Mouse (Mus musculus) limb, embryonic 10.5 days (tissue): ENCODE data around the gene Stat3. TPM values are rescaled to one million over a fixed set of nuclear protein-coding genes. Genes with fewer than 3 reads are reported as not detected.
A peak's percentile ranks its signal among the peaks of the same experiment; 100 is the strongest.

Experiments used
- DNase-seq: peaks from one replicate; pipeline ENCODE4 v3.0.0-alpha.2; 2017; ENCODE audit warnings: low spot score
- H3K27ac ChIP-seq: fragments of 300-500 bp; sonication (generic); 2 replicates; pipeline ENCODE4 v1.5.1; 2016; ENCODE audit warnings: mild to moderate bottlenecking
- H3K27me3 ChIP-seq: fragments of 300-500 bp; sonication (generic); 2 replicates; pipeline ENCODE4 v1.6.1; 2016; ENCODE audit warnings: low read depth, mild to moderate bottlenecking; ENCODE audit not compliant: poor library complexity, severe bottlenecking
- H3K36me3 ChIP-seq: fragments of 300-500 bp; sonication (generic); 2 replicates; pipeline ENCODE4 v1.6.1; 2016; ENCODE audit warnings: mild to moderate bottlenecking, moderate library complexity
- H3K4me1 ChIP-seq: fragments of 300-500 bp; sonication (generic); 2 replicates; pipeline ENCODE4 v1.6.1; 2016
- H3K4me3 ChIP-seq: fragments of 300-500 bp; sonication (generic); 2 replicates; pipeline ENCODE4 v1.5.1; 2016; ENCODE audit warnings: mild to moderate bottlenecking, moderate library complexity
- H3K9me3 ChIP-seq: fragments of 300-500 bp; sonication (generic); replicated peaks from 2 replicates; pipeline ENCODE4 v1.6.1; 2016; ENCODE audit warnings: mild to moderate bottlenecking
- WGBS: fragments of 180-500 bp; shearing (Covaris S2); methylation state at CpG from one replicate; pipeline ENCODE4 v1.1.7; 2016; 5-methylcytosine and 5-hydroxymethylcytosine counted together
- polyA plus RNA-seq: library from polyadenylated mRNA; unstranded; fragments of >200 nt; fragmentation: Nextera tagmentation; extraction: Ambion mirVana; gene quantifications from 2 replicates; pipeline ENCODE4 v1.2.1, GENCODE M21; 2016

Stat3 gene
- polyA plus RNA-seq, 1 experiment from 2014 or later, result 30.2 TPM

DNA sequence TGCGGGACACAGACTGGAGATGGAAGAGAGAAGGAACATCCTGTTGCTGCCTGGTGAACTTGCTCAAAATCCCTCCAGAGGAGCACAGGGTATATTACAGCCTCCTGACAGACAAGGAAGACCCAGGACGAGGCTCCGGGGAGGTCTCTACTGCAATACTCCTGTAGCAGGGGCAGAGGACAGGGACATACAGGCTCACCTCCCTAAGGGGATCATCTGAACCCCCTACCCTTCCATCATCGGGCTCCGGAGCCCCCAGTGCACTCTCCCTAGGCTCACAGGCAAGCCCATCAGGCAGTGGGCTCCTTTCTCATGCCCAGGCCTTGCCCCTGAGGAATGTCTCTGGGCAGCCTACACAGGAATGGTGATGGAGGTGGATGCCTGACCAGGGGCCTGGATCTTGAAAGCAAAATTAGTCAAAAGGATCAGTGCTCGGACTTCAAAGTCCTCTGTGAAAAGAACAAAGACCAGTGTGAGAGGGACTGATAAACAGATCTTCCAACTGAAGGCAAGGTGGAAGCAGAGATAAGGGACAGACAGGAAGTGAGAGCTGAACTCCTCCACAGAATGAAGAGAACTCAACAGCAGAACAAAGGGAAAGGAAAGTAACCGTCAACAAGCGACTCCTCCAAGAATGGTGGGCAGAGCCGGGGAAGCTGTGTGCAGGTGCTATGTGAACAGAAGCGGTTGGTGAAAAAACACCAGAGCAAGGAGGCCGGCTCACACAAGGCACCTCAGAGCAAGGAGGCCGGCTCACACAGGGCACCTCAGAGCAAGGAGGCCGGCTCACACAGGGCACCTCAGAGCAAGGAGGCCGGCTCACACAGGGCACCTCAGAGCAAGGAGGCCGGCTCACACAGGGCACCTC, 47.9 kb downstream of the Stat3 start:
- no peak for DNase-seq
- Histone ChIP-seq H3K27ac (peak overlapping the region; percentile 46; the same call in 1 of the 2 replicates), H3K9me3 (no peaks in the 10 kb centered on the region), H3K4me3 (no peak overlapping the region), H3K36me3 (peaks cover 33% of the 10 kb centered on the region; the same call in 1 of the 2 replicates), H3K27me3 (no peaks in the 10 kb centered on the region), H3K4me1 (0 out of 2 replicates have a peak, but pooled peaks cover 4% of the 10 kb centered on the region)
- WGBS, result 61% methylated on average over 15 of the region's 15 CpGs

DNA sequence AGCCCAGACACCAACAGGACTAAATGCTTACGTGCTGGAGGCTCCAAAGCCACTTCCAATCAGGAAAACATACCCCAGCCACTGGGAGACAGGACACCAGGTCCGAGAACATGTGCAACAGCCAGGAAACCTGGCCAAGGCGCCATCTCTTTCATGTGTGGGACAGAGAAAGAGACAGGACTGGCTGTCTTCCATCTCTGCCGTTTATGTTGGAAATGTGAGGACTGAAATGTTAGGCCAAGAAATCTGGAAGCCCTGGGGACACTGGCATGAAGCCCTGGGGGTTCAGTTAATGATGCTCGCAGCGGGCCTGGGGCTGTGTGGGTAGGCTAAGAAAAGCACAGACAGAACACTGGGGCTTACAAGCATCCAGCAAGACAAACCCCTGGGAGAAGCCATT, 48.9 kb downstream of the Stat3 start:
- no peak for DNase-seq
- Histone ChIP-seq H3K36me3 (peaks cover 35% of the 10 kb centered on the region; the same call in 1 of the 2 replicates), H3K9me3 (no peaks in the 10 kb centered on the region), H3K4me1 (0 out of 2 replicates have a peak, but pooled peaks cover 6% of the 10 kb centered on the region), H3K27ac (no peak overlapping the region), H3K27me3 (no peaks in the 10 kb centered on the region), H3K4me3 (no peak overlapping the region)
- 93% methylated on average over 6 of the region's 6 CpGs for WGBS

DNA sequence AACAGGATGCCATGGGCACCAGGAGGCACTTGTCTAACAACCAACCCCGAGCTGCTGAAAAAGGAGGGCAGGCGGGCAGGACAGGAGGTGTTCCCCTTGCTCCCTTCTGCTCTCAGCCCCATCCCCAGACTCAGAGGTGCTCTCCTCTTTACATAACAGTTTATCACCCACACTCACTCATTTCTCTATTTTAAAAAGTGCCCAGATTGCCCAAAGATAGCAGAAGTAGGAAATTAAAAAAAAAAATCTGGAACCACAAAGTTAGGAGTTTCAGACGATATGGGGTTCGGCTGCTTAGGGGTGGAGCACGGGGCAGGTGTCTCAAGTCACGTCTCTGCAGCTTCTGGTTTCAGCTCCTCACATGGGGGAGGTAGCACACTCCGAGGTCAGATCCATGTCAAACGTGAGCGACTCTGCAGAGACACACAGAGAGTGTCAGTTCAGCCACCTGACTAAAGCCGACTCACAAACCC, 51.0 kb downstream of the Stat3 start:
- Histone ChIP-seq H3K27ac (no peak overlapping the region), H3K27me3 (no peaks in the 10 kb centered on the region), H3K9me3 (no peaks in the 10 kb centered on the region), H3K4me3 (no peak overlapping the region), H3K4me1 (0 out of 2 replicates have a peak, but pooled peaks cover 6% of the 10 kb centered on the region), H3K36me3 (peaks cover 31% of the 10 kb centered on the region; the same call in 1 of the 2 replicates)
- WGBS, result 61% methylated on average over 10 of the region's 10 CpGs
- no peak for DNase-seq

- H3K27ac ChIP-seq, result no peak overlapping the region
- 0 out of 2 replicates have a peak, but pooled peaks cover 6% of the 10 kb centered on the region for H3K4me1 ChIP-seq
- peaks cover 29% of the 10 kb centered on the region; the same call in 1 of the 2 replicates for H3K36me3 ChIP-seq
- DNase-seq, result no peak
- no peaks in the 10 kb centered on the region for H3K27me3 ChIP-seq
- WGBS, result 80% methylated on average over 3 of the region's 3 CpGs
- H3K9me3 ChIP-seq, result no peaks in the 10 kb centered on the region
- H3K4me3 ChIP-seq, result no peak overlapping the region
Observed at GRCm38 (mm10) chr11:100887764-100888163, 51.6 kb downstream of the Stat3 start.

DNA sequence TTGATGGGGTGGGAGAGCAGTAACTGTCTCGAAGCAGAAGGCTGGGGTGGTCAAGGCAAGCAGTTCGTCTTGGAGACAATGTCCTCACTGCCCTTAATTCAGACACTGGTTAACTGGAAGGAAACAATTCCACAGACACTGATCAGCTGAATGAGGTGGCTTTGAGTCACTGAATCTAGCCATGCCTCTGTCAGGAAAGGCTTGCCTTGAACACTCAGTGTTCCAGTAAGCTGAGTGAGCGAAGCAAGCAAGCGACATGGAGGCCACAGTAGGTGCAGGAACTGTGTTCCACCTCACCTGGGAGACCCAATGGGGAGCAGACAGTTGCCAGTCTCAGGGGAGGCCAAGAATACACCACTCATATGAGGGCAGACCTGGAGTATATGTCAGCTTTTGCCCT, 52.1 kb downstream of the Stat3 start:
- Histone ChIP-seq H3K4me1 (0 out of 2 replicates have a peak, but pooled peaks cover 6% of the 10 kb centered on the region), H3K36me3 (peaks cover 25% of the 10 kb centered on the region; the same call in 1 of the 2 replicates), H3K27me3 (no peaks in the 10 kb centered on the region), H3K4me3 (no peak overlapping the region), H3K27ac (no peak overlapping the region), H3K9me3 (no peaks in the 10 kb centered on the region)
- no peak for DNase-seq
- WGBS, result 88% methylated on average over 4 of the region's 4 CpGs

- H3K27me3 ChIP-seq, result no peaks in the 10 kb centered on the region
- no peak overlapping the region for H3K4me3 ChIP-seq
- WGBS, result 36% methylated on average over 8 of the region's 8 CpGs
- H3K9me3 ChIP-seq, result no peaks in the 10 kb centered on the region
- no peak overlapping the region for H3K27ac ChIP-seq
- no peak for DNase-seq
- 0 out of 2 replicates have a peak, but pooled peaks cover 6% of the 10 kb centered on the region for H3K4me1 ChIP-seq
- H3K36me3 ChIP-seq, result peaks cover 25% of the 10 kb centered on the region; the same call in 1 of the 2 replicates
Observed at GRCm38 (mm10) chr11:100886188-100886740, 53.1 kb downstream of the Stat3 start.

DNA sequence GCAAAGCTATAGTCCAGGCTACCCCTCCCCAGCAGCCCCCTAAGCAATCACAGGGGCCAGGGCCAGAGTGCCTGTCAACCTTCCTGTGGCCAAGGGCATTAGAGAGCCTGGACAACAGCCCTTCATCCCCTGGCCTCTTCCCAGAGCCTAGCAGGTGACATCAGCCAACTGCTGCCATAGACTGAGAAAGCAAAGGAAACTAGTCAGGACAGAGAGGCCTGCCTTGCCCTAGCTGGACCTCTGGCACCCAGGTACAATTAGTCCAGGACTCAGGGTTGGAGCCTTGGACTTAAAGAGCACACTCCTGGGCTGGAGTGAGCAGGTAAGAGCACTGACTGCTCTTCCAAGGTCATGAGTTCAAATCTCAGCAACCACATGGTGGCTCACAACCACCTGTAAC, 53.9 kb downstream of the Stat3 start:
- no peak overlapping the region for H3K4me3 ChIP-seq
- H3K27ac ChIP-seq, result no peak overlapping the region
- H3K4me1 ChIP-seq, result 0 out of 2 replicates have a peak, but pooled peaks cover 6% of the 10 kb centered on the region
- H3K9me3 ChIP-seq, result no peaks in the 10 kb centered on the region
- no peak for DNase-seq
- H3K27me3 ChIP-seq, result no peaks in the 10 kb centered on the region
- H3K36me3 ChIP-seq, result peaks cover 22% of the 10 kb centered on the region; the same call in 1 of the 2 replicates

- Histone ChIP-seq H3K36me3 (peaks cover 6% of the 10 kb centered on the region; the same call in 1 of the 2 replicates), H3K27me3 (no peaks in the 10 kb centered on the region), H3K4me1 (peaks cover 7% of the 10 kb centered on the region; the same call in 1 of the 2 replicates), H3K27ac (no peak overlapping the region), H3K4me3 (no peak overlapping the region), H3K9me3 (no peaks in the 10 kb centered on the region)
- DNase-seq, result no peak
- 95% methylated on average over 10 of the region's 10 CpGs for WGBS
Observed at GRCm38 (mm10) chr11:100883640-100884039, 55.7 kb downstream of the Stat3 start.

GRCm38 (mm10) chr11:100879321-100880078, 59.8 kb downstream of the Stat3 start:
- Histone ChIP-seq H3K9me3 (no peaks in the 10 kb centered on the region), H3K4me1 (peaks cover 3% of the 10 kb centered on the region; the same call in 1 of the 2 replicates), H3K27ac (no peak overlapping the region), H3K4me3 (no peak overlapping the region), H3K36me3 (no peaks in the 10 kb centered on the region), H3K27me3 (no peaks in the 10 kb centered on the region)
- 82% methylated on average over 15 of the region's 15 CpGs for WGBS
- DNase-seq, result no peak

- Histone ChIP-seq H3K27me3 (no peaks in the 10 kb centered on the region), H3K27ac (no peak overlapping the region), H3K4me3 (no peak overlapping the region), H3K9me3 (no peaks in the 10 kb centered on the region), H3K4me1 (peaks cover 3% of the 10 kb centered on the region; the same call in 1 of the 2 replicates), H3K36me3 (no peaks in the 10 kb centered on the region)
- 84% methylated on average over 3 of the region's 3 CpGs for WGBS
- no peak for DNase-seq
Observed at GRCm38 (mm10) chr11:100875761-100876160, 63.6 kb downstream of the Stat3 start.

DNA sequence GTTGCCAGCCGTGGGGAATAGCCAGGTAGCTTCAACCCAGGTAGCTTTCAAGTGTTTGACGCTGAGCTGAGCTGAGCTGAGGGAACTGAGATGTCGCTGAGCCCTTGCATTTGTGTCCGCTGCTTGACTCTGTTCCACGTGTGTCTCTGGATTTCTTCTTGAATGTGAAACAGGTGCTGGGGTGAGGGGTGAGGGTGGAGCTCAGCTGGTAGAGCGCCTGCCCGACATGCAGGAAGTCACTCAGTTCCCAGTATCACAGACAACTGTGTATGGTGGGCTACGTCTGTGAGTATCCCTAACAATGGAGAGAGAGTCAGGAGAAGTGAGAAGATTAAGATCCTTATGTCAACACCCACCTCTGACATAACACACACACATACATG, 68.4 kb downstream of the Stat3 start:
- no peaks in the 10 kb centered on the region for H3K27me3 ChIP-seq
- H3K27ac ChIP-seq, result no peak overlapping the region
- no peaks in the 10 kb centered on the region for H3K9me3 ChIP-seq
- H3K4me1 ChIP-seq, result no peaks in the 10 kb centered on the region
- no peak for DNase-seq
- WGBS, result 79% methylated on average over 8 of the region's 8 CpGs
- no peak overlapping the region for H3K4me3 ChIP-seq
- no peaks in the 10 kb centered on the region for H3K36me3 ChIP-seq

DNA sequence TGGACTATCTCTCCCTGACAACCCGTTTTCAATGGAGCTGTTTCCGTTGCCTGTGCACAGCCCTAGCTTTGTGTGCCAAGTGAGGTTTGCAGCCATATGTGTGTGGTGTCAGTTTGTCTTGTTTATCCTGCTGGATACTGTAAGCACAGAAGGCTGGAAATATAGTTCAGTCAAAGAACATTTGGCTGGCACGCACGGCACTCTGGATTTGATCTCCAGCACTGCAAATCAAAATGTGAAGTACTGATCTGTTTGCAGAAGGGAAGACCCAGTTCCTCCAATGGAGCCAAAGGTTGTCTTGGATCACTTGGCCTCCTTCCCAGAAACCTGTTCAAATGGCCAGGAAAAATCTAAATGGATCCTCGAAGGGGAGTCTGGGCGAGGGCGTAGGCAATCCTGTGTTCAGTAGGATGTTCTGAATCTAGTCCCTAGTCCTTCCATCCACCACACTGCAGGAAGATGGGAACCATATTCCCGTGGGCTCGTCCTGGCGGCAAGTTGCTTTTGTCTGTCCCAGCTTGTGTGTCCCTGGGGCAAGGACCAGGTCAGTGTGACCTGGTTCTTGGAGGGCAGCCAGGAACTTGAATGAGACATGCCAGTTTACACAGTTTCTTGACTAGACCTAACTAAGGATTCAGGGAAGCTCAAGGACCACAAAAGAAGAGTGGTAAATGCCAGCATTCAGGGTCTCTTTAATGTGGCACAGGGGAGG, 68.9 kb downstream of the Stat3 start:
- H3K9me3 ChIP-seq, result no peaks in the 10 kb centered on the region
- no peaks in the 10 kb centered on the region for H3K27me3 ChIP-seq
- no peaks in the 10 kb centered on the region for H3K4me1 ChIP-seq
- WGBS, result 86% methylated on average over 10 of the region's 10 CpGs
- no peak overlapping the region for H3K27ac ChIP-seq
- no peak overlapping the region for H3K4me3 ChIP-seq
- no peaks in the 10 kb centered on the region for H3K36me3 ChIP-seq
- DNase-seq, result no peak
